Mouse (Mus musculus) activated CD4-positive, CD25-positive, alpha-beta regulatory T cell, adult 4 months (primary cell): ENCODE measurements around the gene Gm3404. TPM values are rescaled to one million over a fixed set of nuclear protein-coding genes. Genes with fewer than 3 reads are reported as not detected.
"Not testable (repeated sequence)": the region's sequence is repeated elsewhere in the genome, so short reads cannot be mapped to it uniquely, and the experiment has no call there.

Source experiments
- ATAC-seq: one replicate; pipeline ENCODE4 v1.8.0; 2017
- polyA plus RNA-seq, 2 experiments: library from polyadenylated mRNA; unstranded; fragments of 100-300 nt; shearing (Covaris generic); gene quantifications; one replicate each; pipeline ENCODE4 v1.2.1; 2017

Gm3404 gene
- not detected for polyA plus RNA-seq

- not testable (repeated sequence) for ATAC-seq
Observed at GRCm38 (mm10) chr5:146525501-146525900, at the start of gene Gm3404. TSS of gene Gm3404 (plus strand) at chr5:146525801.

- ATAC-seq = not testable (repeated sequence)
Observed at GRCm38 (mm10) chr5:146479564-146479963, 46.0 kb upstream of the Gm3404 start.

DNA sequence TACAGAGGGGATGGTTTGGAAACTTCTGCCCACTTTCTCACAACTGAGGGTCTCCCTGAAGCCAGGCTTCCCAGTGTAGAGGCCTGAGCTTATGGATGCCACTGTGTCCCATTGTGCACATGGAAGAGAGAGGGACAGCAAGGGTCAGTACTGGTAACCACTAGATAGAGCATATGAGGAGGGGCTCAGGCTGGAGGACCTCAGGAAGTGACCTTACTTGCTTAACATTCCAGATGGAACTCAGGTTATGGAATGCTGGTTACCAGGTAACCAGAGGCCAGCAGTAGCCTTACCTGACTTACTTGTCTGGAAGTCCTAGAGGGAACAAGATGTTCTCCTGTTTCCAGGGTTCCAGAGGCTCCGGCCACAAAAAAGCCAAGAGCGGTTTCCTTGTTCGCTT is 43.9 kb upstream of the Gm3404 start, which contains the start of gene Gm6408:
Gene Gm6408, plus strand, starts transcription at position 301 of the 400 bp plus-strand sequence.
- ATAC-seq = not testable (repeated sequence)

DNA sequence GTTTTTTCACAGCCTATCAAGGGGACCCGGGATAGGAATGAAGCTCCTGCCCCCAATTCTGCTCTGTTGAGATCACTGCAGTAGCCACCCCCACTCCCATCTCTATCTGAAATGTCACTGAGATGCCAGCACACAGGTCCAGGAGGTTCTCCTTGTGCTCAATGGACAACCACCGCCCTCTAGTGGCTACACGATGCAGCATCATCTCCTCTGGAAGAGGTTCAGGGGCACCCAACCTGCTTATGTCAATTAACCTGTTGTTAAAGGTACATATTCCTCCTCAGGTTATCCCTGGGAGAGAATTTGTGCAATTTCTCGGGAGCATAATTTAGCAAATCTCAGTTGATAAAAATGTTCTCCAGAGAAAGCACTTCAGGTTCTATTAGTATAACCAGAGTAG is 36.6 kb upstream of the Gm3404 start:
- ATAC-seq = not testable (repeated sequence)

GRCm38 (mm10) chr5:146491063-146491462 is 34.5 kb upstream of the Gm3404 start, which contains the start of gene Gm6370:
TSS of gene Gm6370 (plus strand) at chr5:146491363.
- ATAC-seq = not testable (repeated sequence)

DNA sequence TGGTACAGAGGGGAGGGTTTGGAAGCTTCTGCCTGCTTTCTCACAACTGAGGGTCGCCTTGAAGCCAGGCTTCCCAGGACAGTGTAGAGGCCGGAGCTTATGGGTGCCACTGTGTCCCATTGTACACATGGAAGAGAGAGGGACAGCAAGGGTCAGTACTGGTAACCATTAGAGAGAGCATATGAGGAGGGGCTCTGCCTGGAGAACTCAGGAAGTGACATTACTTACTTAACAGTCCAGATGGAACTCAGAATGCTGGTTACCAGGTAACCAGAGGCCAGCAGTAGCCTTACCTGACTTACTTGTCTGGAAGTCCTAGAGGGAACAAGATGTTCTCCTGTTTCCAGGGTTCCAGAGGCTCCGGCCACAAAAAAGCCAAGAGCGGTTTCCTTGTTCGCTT is 23.5 kb upstream of the Gm3404 start, which contains the start of gene 4930449I24Rik:
Gene 4930449I24Rik, plus strand, starts transcription at position 301 of the 400 bp plus-strand sequence.
- ATAC-seq = not testable (repeated sequence)

- not testable (repeated sequence) for ATAC-seq
Observed at GRCm38 (mm10) chr5:146513823-146514222, 11.8 kb upstream of the Gm3404 start, which contains the start of gene Gm3402. TSS of gene Gm3402 (plus strand) at chr5:146514123.

GRCm38 (mm10) chr5:146537347-146537746 is 11.7 kb downstream of the Gm3404 start, which contains the start of gene Gm3409:
TSS of gene Gm3409 (plus strand) at chr5:146537647.
- ATAC-seq = not testable (repeated sequence)

- ATAC-seq = not testable (repeated sequence)
Observed at GRCm38 (mm10) chr5:146555836-146556235, 30.2 kb downstream of the Gm3404 start, which contains the start of gene Gm3415. TSS of gene Gm3415 (plus strand) at chr5:146556136.

DNA sequence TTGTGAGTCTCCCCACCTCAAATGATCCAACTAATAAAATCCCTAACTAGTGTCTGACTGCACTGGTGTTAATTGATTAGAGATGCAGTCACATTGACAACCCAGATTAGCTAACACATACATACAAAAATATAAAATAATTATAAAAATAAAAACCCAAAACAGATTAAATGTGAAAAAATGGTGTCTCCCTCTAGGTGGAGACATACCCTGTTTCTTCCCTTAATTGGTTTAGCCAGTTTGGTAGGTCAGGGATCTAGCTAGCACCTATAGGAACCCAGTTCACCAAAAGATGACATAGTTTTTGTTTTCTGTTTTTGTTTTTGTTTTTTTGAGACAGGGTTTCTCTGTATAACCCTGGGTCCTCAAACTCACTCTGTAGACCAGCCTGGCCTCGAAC is 38.7 kb downstream of the Gm3404 start:
- no peak for ATAC-seq

GRCm38 (mm10) chr5:146567054-146567453 is 41.5 kb downstream of the Gm3404 start:
- no peak for ATAC-seq

DNA sequence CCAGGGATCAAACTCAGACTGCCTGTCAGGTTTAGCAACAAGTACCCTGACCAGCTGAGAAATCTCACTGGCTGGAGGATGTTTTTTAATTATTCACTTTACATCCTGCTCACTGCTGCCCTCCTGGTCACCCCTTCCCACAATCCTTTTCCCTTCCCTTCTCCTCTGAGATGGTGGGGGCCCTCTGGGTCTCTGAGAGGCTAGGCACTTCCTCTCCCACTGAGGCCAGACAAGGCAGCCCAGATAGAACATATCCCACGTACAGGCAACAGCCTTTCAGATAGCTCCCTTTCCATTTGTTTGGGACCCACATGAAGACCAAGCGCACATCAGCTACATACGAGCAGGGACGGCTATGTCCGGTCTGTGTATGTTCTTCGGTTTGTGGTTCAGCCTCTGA is 44.6 kb downstream of the Gm3404 start:
- not testable (repeated sequence) for ATAC-seq

DNA sequence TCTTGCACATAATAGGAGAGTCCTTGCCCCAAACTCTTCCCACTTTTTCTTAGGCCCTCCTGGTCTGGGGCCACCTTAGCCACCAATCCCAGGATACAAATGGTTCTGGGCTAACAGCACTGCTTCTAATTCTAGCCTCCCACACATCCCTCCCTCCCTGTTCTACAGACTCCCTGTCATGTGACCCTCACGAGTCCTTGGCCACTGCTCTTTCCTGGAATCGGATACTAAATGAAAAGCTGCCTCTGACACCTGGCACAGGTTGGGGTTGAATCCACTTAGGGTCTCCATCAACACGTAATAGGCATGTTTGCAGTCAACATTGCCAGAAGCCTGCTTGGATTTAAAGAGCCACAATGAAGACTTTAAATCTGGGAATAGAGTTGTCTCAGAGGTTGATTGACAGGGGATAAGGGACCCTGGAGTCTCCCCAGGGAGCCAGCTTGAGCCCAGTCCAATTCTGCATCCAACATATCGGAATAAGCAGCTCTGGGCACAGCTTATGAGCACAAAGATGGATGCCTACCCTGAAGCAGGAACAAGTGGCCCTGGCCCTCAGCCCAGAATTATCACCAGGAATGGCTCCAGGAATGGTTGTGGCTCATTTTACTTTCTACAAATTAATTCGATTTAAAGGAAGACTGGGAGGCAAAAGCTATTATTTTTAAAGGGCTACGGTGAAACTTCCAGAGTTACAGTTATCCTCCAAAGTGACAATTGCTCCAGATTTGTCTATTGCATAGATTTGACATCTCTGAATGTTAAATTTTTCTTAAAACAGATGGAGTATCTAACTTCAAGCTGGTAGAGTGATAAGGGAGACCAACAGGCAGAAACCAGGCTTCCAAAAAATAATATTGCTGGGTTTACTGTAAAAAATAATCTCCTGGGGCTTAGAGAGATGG is 46.5 kb downstream of the Gm3404 start:
- not testable (repeated sequence) for ATAC-seq

- not testable (repeated sequence) for ATAC-seq
Observed at GRCm38 (mm10) chr5:146572735-146573042, 47.1 kb downstream of the Gm3404 start.

DNA sequence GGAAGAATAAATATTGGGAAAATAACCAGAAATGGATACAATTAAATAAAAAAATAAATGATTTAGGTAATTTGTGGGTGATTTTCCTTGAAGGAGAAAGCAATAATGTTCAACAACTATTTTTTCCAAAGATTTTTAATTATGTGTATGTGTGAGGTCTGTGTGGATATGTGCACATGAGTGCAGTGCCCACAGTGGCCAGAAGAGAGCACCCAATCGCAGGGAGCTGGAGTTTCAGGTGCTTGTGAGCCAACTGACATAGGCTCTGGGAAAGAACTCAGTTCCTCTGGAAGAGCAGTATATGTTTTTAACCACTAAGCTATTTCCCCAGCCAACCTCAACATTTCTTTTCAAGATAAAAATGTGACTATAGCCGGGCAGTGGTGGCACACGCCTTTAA is 51.1 kb downstream of the Gm3404 start:
- ATAC-seq = no peak

Other genes starting within 250 kb of the Gm3404 start
- gene Wasf3, start 140.8 kb upstream of the Gm3404 start, polyA plus RNA-seq = not detected
- not detected for gene Gm6408, start 43.8 kb upstream of the Gm3404 start, polyA plus RNA-seq
- not detected for gene Gm6370, start 34.4 kb upstream of the Gm3404 start, polyA plus RNA-seq
- gene 4930449I24Rik, start 23.4 kb upstream of the Gm3404 start, polyA plus RNA-seq = not detected
- gene Gm3402, start 11.7 kb upstream of the Gm3404 start, polyA plus RNA-seq = not detected
- gene Gm3409, start 11.8 kb downstream of the Gm3404 start, polyA plus RNA-seq = not detected
- not detected for gene Gm3415, start 30.3 kb downstream of the Gm3404 start, polyA plus RNA-seq
- gene Gpr12, start 59.4 kb downstream of the Gm3404 start, polyA plus RNA-seq = not detected